Mouse (Mus musculus) kidney, adult 2 months (tissue): Measurements from ENCODE around the gene Agpat2. TPM values are rescaled to one million over a fixed set of nuclear protein-coding genes. Genes with fewer than 3 reads are reported as not detected.

Experiments
- DNase-seq: peaks from one replicate; pipeline ENCODE4 v3.0.0; 2021
- H3K27ac ChIP-seq: fragments of 200-500 bp; 2 replicates; pipeline ENCODE4 v1.5.1; 2012; ENCODE audit warnings: low read depth, low read length, control low read depth, inconsistent platforms; ENCODE audit not compliant: insufficient read depth
- H3K27me3 ChIP-seq: fragments of 200-500 bp; replicated peaks from 2 replicates; pipeline ENCODE4 v1.6.1; 2012; ENCODE audit warnings: mild to moderate bottlenecking, moderate library complexity, low read length, inconsistent platforms; ENCODE audit not compliant: control insufficient read depth, insufficient read depth
- H3K36me3 ChIP-seq: fragments of 200-500 bp; 2 replicates; pipeline ENCODE4 v1.6.1; 2012; ENCODE audit warnings: mild to moderate bottlenecking, moderate library complexity, low read length, inconsistent platforms; ENCODE audit not compliant: control insufficient read depth, insufficient read depth
- H3K4me1 ChIP-seq: fragments of 200-500 bp; 2 replicates; pipeline ENCODE4 v1.6.1; 2011; ENCODE audit warnings: low read length; ENCODE audit not compliant: control insufficient read depth, insufficient read depth
- H3K4me3 ChIP-seq: fragments of 200-500 bp; 2 replicates; pipeline ENCODE4 v1.5.1; 2011; ENCODE audit warnings: mild to moderate bottlenecking, low read depth, low read length, control low read depth; ENCODE audit not compliant: insufficient read depth
- CTCF ChIP-seq: fragments of 200-500 bp; conservative IDR thresholded peaks from 2 replicates; pipeline ENCODE4 v1.5.1; 2011; ENCODE audit warnings: low read depth, mild to moderate bottlenecking, control low read depth, low read length, moderate library complexity, mixed read lengths; ENCODE audit not compliant: insufficient read depth, insufficient read length
- POLR2A ChIP-seq: fragments of 200-500 bp; IDR thresholded peaks from one replicate; pipeline ENCODE4 v1.6.1; 2011; ENCODE audit warnings: low read depth, low read length, control low read depth
- WGBS: fragments of 180-500 bp; shearing (Covaris S2); methylation state at CpG from one replicate; pipeline ENCODE4 v1.1.7; 2018; 5-methylcytosine and 5-hydroxymethylcytosine counted together
- polyA plus RNA-seq: library from polyadenylated mRNA; depleted of rRNA; stranded (reverse); fragments of >200 nt; gene quantifications from 2 replicates; pipeline ENCODE4 v1.2.3, GENCODE M21; 2012

Agpat2 gene
- polyA plus RNA-seq, 1 experiment = 165 TPM

DNA sequence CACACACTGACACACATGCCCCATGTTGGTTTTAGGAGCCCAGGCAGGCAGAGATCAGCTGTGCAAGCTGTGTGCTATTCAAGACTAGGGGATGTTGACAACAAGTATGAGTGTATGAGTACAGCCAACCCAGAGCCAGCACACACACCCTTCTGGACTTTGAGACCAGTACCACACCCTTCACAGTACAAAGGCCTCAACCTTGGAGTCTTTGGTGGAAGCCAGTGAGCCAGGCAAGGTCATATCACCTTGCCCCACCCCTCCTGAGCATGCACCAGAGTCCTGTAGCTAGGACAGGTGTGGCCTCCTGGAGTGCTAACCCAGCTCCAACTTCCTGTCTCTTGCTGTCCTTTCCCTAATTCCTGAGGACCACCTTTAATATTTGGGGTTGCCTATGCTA is 6.8 kb upstream of the Agpat2 start:
- no peak for DNase-seq
- Histone ChIP-seq H3K27me3 (no peaks in the 10 kb centered on the region), H3K4me1 (no peaks in the 10 kb centered on the region; the same call in 1 of the 2 replicates), H3K4me3 (no peak overlapping the region), H3K27ac (no peak overlapping the region), H3K36me3 (no peaks in the 10 kb centered on the region)
- TF ChIP-seq POLR2A (no peak), CTCF (no peak)

- H3K27ac ChIP-seq = no peak overlapping the region
Measured at GRCm38 (mm10) chr2:26610526-26610925, 6.3 kb upstream of the Agpat2 start.

DNA sequence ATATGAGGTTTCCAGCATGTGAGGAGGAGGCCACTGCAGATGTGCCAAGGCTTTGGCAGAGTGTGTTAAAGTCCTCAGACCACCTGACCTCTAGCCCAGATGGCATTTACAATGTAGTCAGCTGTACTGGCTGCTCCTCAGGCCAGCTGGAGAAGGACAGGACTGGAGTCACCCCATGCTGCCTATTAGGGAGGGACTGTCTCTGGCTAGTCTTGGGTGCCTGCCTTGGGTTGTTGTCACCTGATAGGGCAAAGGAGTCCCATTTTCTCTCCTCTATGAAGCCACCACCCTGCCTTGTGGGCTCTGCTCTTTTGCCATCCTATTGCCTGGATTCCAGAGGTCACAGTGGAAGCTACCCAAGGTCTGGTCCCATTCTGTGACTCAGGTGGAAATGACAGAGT is 5.0 kb upstream of the Agpat2 start:
- no peaks in the 10 kb centered on the region for H3K27me3 ChIP-seq
- no peaks in the 10 kb centered on the region for H3K4me1 ChIP-seq
- H3K36me3 ChIP-seq = no peaks in the 10 kb centered on the region
- TF ChIP-seq CTCF = no peak
- no peak for TF ChIP-seq POLR2A
- no peak overlapping the region for H3K4me3 ChIP-seq
- DNase-seq = peak; percentile 8
- H3K27ac ChIP-seq = no peak overlapping the region

More at GRCm38 (mm10) chr2:26610526-26610925, 6.3 kb upstream of the Agpat2 start:
- Histone ChIP-seq H3K4me1 (no peaks in the 10 kb centered on the region; the same call in 1 of the 2 replicates), H3K36me3 (no peaks in the 10 kb centered on the region), H3K27me3 (no peaks in the 10 kb centered on the region), H3K4me3 (no peak overlapping the region)
- WGBS = 90% methylated on average over 3 of the region's 3 CpGs
- DNase-seq = no peak
- no peak for TF ChIP-seq CTCF

- H3K27ac ChIP-seq = no peak overlapping the region
Measured at GRCm38 (mm10) chr2:26608781-26609180, 4.6 kb upstream of the Agpat2 start.

GRCm38 (mm10) chr2:26607056-26607910 is 3.1 kb upstream of the Agpat2 start:
- Histone ChIP-seq H3K4me3 (no peak overlapping the region), H3K27ac (no peak overlapping the region), H3K4me1 (no peaks in the 10 kb centered on the region), H3K27me3 (no peaks in the 10 kb centered on the region), H3K36me3 (no peaks in the 10 kb centered on the region)
- WGBS = 56% methylated on average over 6 of the region's 6 CpGs
- TF ChIP-seq POLR2A (no peak), CTCF (no peak)
- peak; percentile 33 for DNase-seq

More at GRCm38 (mm10) chr2:26608781-26609180, 4.6 kb upstream of the Agpat2 start:
- Histone ChIP-seq H3K27me3 (no peaks in the 10 kb centered on the region), H3K4me1 (no peaks in the 10 kb centered on the region), H3K36me3 (no peaks in the 10 kb centered on the region), H3K4me3 (no peak overlapping the region)
- TF ChIP-seq CTCF (no peak), POLR2A (no peak)
- no peak for DNase-seq

- Histone ChIP-seq H3K27ac (no peak overlapping the region), H3K4me1 (no peaks in the 10 kb centered on the region), H3K36me3 (no peaks in the 10 kb centered on the region), H3K27me3 (no peaks in the 10 kb centered on the region), H3K4me3 (no peak overlapping the region)
- TF ChIP-seq POLR2A (no peak), CTCF (no peak)
- 87% methylated on average over 3 of the region's 3 CpGs for WGBS
- no peak for DNase-seq
Measured at GRCm38 (mm10) chr2:26606579-26606978, 2.4 kb upstream of the Agpat2 start.

- Histone ChIP-seq H3K27me3 (no peaks in the 10 kb centered on the region), H3K4me1 (peaks cover 4% of the 10 kb centered on the region), H3K27ac (no peak overlapping the region), H3K4me3 (no peak overlapping the region), H3K36me3 (no peaks in the 10 kb centered on the region)
- DNase-seq = no peak
- TF ChIP-seq POLR2A (no peak), CTCF (no peak)
- WGBS = 85% methylated on average over 8 of the region's 8 CpGs
Measured at GRCm38 (mm10) chr2:26605331-26605730, 1.1 kb upstream of the Agpat2 start.
